Mouse (Mus musculus) midbrain, embryonic 14.5 days (tissue): ENCODE data around the gene Prickle2. TPM values are rescaled to one million over a fixed set of nuclear protein-coding genes. Genes with fewer than 3 reads are reported as not detected.

ENCODE experiments used
- ATAC-seq: fragments of 200-750 bp; cut with Nextera tagmentation; 2 replicates; pipeline ENCODE4 v1.8.0; 2017; ENCODE audit warnings: moderate number of reproducible peaks, moderate library complexity; ENCODE audit not compliant: low FRiP score, low TSS enrichment
- DNase-seq: peaks from one replicate; pipeline ENCODE4 v3.0.0-alpha.2; 2015
- H3K27ac ChIP-seq: fragments of 300-500 bp; sonication (generic); replicated peaks from 2 replicates; pipeline ENCODE4 v1.5.1; 2014; ENCODE audit warnings: mild to moderate bottlenecking, low read depth, low read length, moderate library complexity
- H3K27me3 ChIP-seq: fragments of 300-500 bp; sonication (generic); 2 replicates; pipeline ENCODE4 v1.6.1; 2014; ENCODE audit warnings: low read length, control low read depth, mixed read lengths; ENCODE audit not compliant: control insufficient read depth, insufficient read depth
- H3K36me3 ChIP-seq: fragments of 300-500 bp; sonication (generic); 2 replicates; pipeline ENCODE4 v1.6.1; 2014; ENCODE audit warnings: low read length, control low read depth; ENCODE audit not compliant: control insufficient read depth, insufficient read depth
- H3K4me1 ChIP-seq: fragments of 300-500 bp; sonication (generic); 2 replicates; pipeline ENCODE4 v1.6.1; 2014; ENCODE audit warnings: mild to moderate bottlenecking, antibody characterized with exemption, low read length, control low read depth; ENCODE audit not compliant: control insufficient read depth, insufficient read depth
- H3K4me2 ChIP-seq: fragments of 300-500 bp; sonication (generic); 2 replicates; pipeline ENCODE4 v1.6.1; 2014; ENCODE audit warnings: mild to moderate bottlenecking, low read length, moderate library complexity
- H3K4me3 ChIP-seq: fragments of 300-500 bp; sonication (generic); replicated peaks from 2 replicates; pipeline ENCODE4 v1.5.1; 2014; ENCODE audit warnings: low read depth, low read length
- H3K9ac ChIP-seq: fragments of 300-500 bp; sonication (generic); replicated peaks from 2 replicates; pipeline ENCODE4 v1.6.1; 2014; ENCODE audit warnings: mild to moderate bottlenecking, low read length, moderate library complexity
- H3K9me3 ChIP-seq: fragments of 300-500 bp; sonication (generic); 2 replicates; pipeline ENCODE4 v1.6.1; 2016; ENCODE audit warnings: low read length, control low read depth, mixed read lengths; ENCODE audit not compliant: control insufficient read depth
- WGBS: fragments of 180-500 bp; shearing (Covaris S2); extraction: QIAGEN DNeasy Blood & Tissue Kit; methylation state at CpG from one replicate; pipeline ENCODE4 v1.1.7; 2014; 5-methylcytosine and 5-hydroxymethylcytosine counted together
- polyA plus RNA-seq: library from polyadenylated mRNA; unstranded; fragments of >200 nt; fragmentation: Nextera tagmentation; extraction: Ambion mirVana; gene quantifications from 2 replicates; pipeline ENCODE4 v1.2.1, GENCODE M21; 2014

The Prickle2 gene
- polyA plus RNA-seq, 1 experiment from 2014 or later = 18.0 TPM

DNA sequence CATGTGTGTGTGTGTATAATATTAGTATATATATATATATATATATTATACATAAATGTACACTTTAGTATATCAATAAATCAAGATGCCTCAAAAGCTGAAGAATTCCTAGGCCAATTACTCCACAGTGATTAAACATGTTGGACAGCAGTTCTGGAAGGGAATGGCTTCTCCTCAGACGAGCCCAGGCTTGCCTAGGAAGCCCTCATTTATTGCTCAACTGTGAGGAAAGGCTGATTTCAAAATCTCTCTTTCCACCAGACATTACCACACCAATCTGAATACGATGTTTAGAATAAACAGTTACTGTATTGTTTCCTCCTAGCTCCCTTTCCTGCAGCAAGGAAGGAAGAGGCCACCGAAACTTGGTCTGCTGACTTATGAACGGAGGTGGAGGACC lies 152.9 kb downstream of the Prickle2 start:
- H3K9me3 ChIP-seq = no peaks in the 10 kb centered on the region
- H3K4me2 ChIP-seq = no peak overlapping the region
- no peak overlapping the region for H3K4me3 ChIP-seq
- 96% methylated on average over 4 of the region's 4 CpGs for WGBS
- DNase-seq (no peak), ATAC-seq (no peak)
- H3K27me3 ChIP-seq = no peaks in the 10 kb centered on the region
- no peaks in the 10 kb centered on the region for H3K4me1 ChIP-seq
- no peak overlapping the region for H3K27ac ChIP-seq
- H3K9ac ChIP-seq = no peak overlapping the region
- no peaks in the 10 kb centered on the region for H3K36me3 ChIP-seq

- Histone ChIP-seq H3K4me3 (no peak overlapping the region), H3K36me3 (no peaks in the 10 kb centered on the region), H3K27me3 (no peaks in the 10 kb centered on the region), H3K4me1 (no peaks in the 10 kb centered on the region), H3K4me2 (no peak overlapping the region), H3K27ac (no peak overlapping the region), H3K9me3 (no peaks in the 10 kb centered on the region), H3K9ac (no peak overlapping the region)
- ATAC-seq = no peak
- 88% methylated on average over 8 of the region's 8 CpGs for WGBS
- DNase-seq = no peak
These were observed 156.7 kb downstream of the Prickle2 start for GRCm38 (mm10) chr6:92549246-92549645.

DNA sequence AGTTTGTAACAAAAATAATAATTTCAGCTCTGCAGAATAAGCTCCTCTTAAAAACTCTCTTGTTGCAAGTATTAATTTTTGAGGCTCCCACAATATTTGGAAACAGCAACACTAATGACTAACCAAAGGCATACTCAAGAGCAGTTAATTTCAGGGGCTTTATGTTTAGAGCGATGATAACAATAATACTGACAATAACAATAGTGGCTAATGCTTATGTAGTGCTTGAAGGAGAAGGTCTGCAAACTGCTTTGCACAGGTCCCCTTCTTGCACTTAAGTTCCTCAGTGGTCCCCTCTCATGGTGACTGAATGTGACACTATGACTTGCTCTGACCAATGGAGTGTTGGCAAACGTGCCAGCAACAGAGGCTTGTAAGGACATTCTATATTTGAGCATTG lies 160.8 kb downstream of the Prickle2 start:
- Histone ChIP-seq H3K9ac (no peak overlapping the region), H3K27me3 (no peaks in the 10 kb centered on the region), H3K9me3 (no peaks in the 10 kb centered on the region), H3K27ac (no peak overlapping the region), H3K4me1 (no peaks in the 10 kb centered on the region), H3K4me3 (no peak overlapping the region), H3K36me3 (no peaks in the 10 kb centered on the region), H3K4me2 (no peak overlapping the region)
- no peak for DNase-seq
- 95% methylated on average over 2 of the region's 2 CpGs for WGBS
- ATAC-seq = no peak

GRCm38 (mm10) chr6:92543825-92544224 lies 162.1 kb downstream of the Prickle2 start:
- Histone ChIP-seq H3K27ac (no peak overlapping the region), H3K36me3 (no peaks in the 10 kb centered on the region), H3K4me1 (no peaks in the 10 kb centered on the region), H3K4me3 (no peak overlapping the region), H3K9me3 (no peaks in the 10 kb centered on the region), H3K4me2 (no peak overlapping the region), H3K9ac (no peak overlapping the region), H3K27me3 (no peaks in the 10 kb centered on the region)
- 82% methylated on average over 4 of the region's 4 CpGs for WGBS
- no peak for DNase-seq
- no peak for ATAC-seq

DNA sequence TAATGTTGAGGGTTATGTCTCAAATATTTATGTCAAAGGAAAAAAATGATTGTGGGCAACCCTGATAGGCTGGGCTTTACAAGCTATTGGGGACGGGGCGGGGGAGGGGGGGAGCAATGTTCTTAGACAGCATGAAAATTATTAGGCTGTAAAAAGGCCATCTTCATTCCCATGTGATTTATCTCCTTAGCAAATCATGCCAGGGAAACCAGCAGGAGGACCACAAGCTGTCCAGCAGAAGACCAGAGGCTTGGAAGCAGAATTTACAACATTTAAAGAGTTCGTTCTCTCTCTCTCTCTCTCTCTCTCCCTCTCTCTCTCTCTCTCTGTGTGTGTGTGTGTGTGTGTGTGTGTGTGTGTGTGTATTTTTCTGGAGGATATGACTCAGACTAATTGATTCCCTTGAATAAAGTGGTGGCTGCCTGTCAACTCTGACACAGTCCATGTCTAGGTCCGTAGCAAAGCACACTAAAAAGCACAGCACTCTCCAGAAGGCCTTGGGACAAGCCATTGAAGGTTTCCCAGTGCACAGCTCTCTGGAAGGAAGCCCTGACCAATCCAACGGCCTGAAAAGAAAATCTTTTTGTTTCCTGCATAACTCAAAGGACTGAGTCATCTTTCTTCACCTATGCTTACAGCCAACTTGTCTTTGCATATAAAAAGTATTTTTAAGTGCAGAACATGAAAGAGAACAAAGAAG lies 163.4 kb downstream of the Prickle2 start:
- Histone ChIP-seq H3K36me3 (no peaks in the 10 kb centered on the region), H3K9me3 (no peaks in the 10 kb centered on the region), H3K4me3 (no peak overlapping the region), H3K27ac (no peak overlapping the region), H3K9ac (no peak overlapping the region), H3K4me1 (no peaks in the 10 kb centered on the region), H3K27me3 (no peaks in the 10 kb centered on the region), H3K4me2 (no peak overlapping the region)
- no peak for DNase-seq
- no peak for ATAC-seq
- WGBS = 70% methylated on average over 5 of the region's 5 CpGs

GRCm38 (mm10) chr6:92534226-92535031 lies 171.5 kb downstream of the Prickle2 start:
- ATAC-seq = no peak
- Histone ChIP-seq H3K27ac (no peak overlapping the region), H3K9me3 (no peaks in the 10 kb centered on the region), H3K4me2 (peak overlapping the region; percentile 46), H3K9ac (no peak overlapping the region), H3K4me3 (no peak overlapping the region; the same call in 1 of the 2 replicates), H3K4me1 (peaks cover 5% of the 10 kb centered on the region), H3K36me3 (no peaks in the 10 kb centered on the region), H3K27me3 (no peaks in the 10 kb centered on the region)
- WGBS = 12% methylated on average over 11 of the region's 11 CpGs
- peak; percentile 38 for DNase-seq

- no peak overlapping the region for H3K4me3 ChIP-seq
- no peaks in the 10 kb centered on the region for H3K27me3 ChIP-seq
- H3K27ac ChIP-seq = no peak overlapping the region
- no peak overlapping the region for H3K9ac ChIP-seq
- H3K4me1 ChIP-seq = peaks cover 5% of the 10 kb centered on the region
- 77% methylated on average over 8 of the region's 8 CpGs for WGBS
- DNase-seq (no peak), ATAC-seq (no peak)
- H3K36me3 ChIP-seq = no peaks in the 10 kb centered on the region
- H3K4me2 ChIP-seq = no peak overlapping the region
- no peaks in the 10 kb centered on the region for H3K9me3 ChIP-seq
These were observed 172.5 kb downstream of the Prickle2 start for GRCm38 (mm10) chr6:92533306-92534063.

GRCm38 (mm10) chr6:92532896-92533295 lies 173.1 kb downstream of the Prickle2 start:
- Histone ChIP-seq H3K27ac (no peak overlapping the region), H3K9me3 (no peaks in the 10 kb centered on the region), H3K9ac (no peak overlapping the region), H3K36me3 (no peaks in the 10 kb centered on the region), H3K27me3 (no peaks in the 10 kb centered on the region), H3K4me3 (no peak overlapping the region), H3K4me1 (peaks cover 5% of the 10 kb centered on the region), H3K4me2 (no peak overlapping the region)
- DNase-seq (no peak), ATAC-seq (no peak)
- WGBS = 70% methylated on average over 3 of the region's 3 CpGs
